Mouse (Mus musculus) spleen, adult 2 months (tissue): ENCODE data around the gene Ucp2.

Experiments used
- CTCF ChIP-seq: fragments of 200-500 bp; IDR thresholded peaks from 2 replicates; pipeline ENCODE4 v1.5.1; 2011; ENCODE audit warnings: mild to moderate bottlenecking, inconsistent platforms; ENCODE audit not compliant: insufficient read depth, insufficient read length, insufficient replicate concordance; ENCODE audit errors: extremely low read depth
- POLR2A ChIP-seq: fragments of 200-500 bp; IDR thresholded peaks from 2 replicates; pipeline ENCODE4 v1.6.1; 2011; ENCODE audit warnings: low read depth, low read length, inconsistent platforms

DNA sequence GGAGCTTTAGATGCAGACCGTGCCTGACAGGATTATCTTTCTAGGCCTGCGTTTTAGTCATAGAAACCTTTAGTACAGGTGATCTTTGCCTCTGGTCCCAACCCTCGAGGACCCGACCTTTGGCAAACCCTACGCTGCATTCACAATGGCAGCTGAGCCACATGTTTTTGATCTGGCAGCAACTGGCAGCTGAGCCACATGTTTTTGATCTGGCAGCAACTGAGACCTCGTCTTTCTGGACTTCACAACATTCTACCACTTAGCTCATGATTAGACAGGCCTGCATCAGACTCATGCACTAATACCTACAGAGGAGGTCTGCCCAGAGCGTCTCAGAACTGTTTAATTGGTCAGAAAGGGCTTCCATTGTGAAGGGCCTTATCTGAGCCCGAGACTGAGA lies 1.9 kb downstream of the Ucp2 start:
- TF ChIP-seq CTCF (no peak), POLR2A (no peak)
